Mouse (Mus musculus): ENCODE data around the gene Vmn2r104.

The Vmn2r104 gene

GRCm38 (mm10) chr17:20048236-20048635, at the start of gene Vmn2r104:
Gene Vmn2r104 (minus strand): TSS chr17:20048336.
- Histone ChIP-seq H3K4me3 (replicated peaks; ENCODE audit: low read length) (no peak within 1 kb of the TSS), H3K36me3 (ENCODE audit: insufficient read depth, low read length) (no peaks in the 10 kb centered on the region), H3K27me3 (ENCODE audit: insufficient read depth, low read length) (no peaks in the 10 kb centered on the region), H3K9me3 (ENCODE audit: low read length) (peaks cover 44% of the 10 kb centered on the region), H3K4me1 (replicated peaks; ENCODE audit: low read depth, low read length) (no peaks in the 10 kb centered on the region)
- no peak for TF ChIP-seq NANOG (IDR thresholded peaks at IDR 0.05; ENCODE audit: borderline replicate concordance, low read length)
- no peak for TF ChIP-seq CTCF (conservative IDR thresholded peaks at IDR 0.05; ENCODE audit: low read length)
- no peak for TF ChIP-seq POU5F1 (IDR thresholded peaks at IDR 0.05; ENCODE audit: borderline replicate concordance, low read length)

- no peaks in the 10 kb centered on the region for H3K4me1 ChIP-seq (replicated peaks; ENCODE audit: low read depth, low read length)
Measured at GRCm38 (mm10) chr17:20074090-20074489, 26.0 kb upstream of the Vmn2r104 start.

GRCm38 (mm10) chr17:20071656-20072396, 23.7 kb upstream of the Vmn2r104 start:
- no peak for TF ChIP-seq CTCF (conservative IDR thresholded peaks at IDR 0.05; ENCODE audit: low read length)
- no peak for TF ChIP-seq POU5F1 (IDR thresholded peaks at IDR 0.05; ENCODE audit: borderline replicate concordance, low read length)
- TF ChIP-seq NANOG (IDR thresholded peaks at IDR 0.05; ENCODE audit: borderline replicate concordance, low read length): no peak
- Histone ChIP-seq H3K4me3 (replicated peaks; ENCODE audit: low read length) (no peak overlapping the region), H3K36me3 (ENCODE audit: insufficient read depth, low read length) (no peaks in the 10 kb centered on the region), H3K27me3 (ENCODE audit: insufficient read depth, low read length) (no peaks in the 10 kb centered on the region), H3K9me3 (ENCODE audit: low read length) (no peaks in the 10 kb centered on the region), H3K4me1 (replicated peaks; ENCODE audit: low read depth, low read length) (no peaks in the 10 kb centered on the region)

More at GRCm38 (mm10) chr17:20074090-20074489, 26.0 kb upstream of the Vmn2r104 start:
- no peak for TF ChIP-seq NANOG (IDR thresholded peaks at IDR 0.05; ENCODE audit: borderline replicate concordance, low read length)
- TF ChIP-seq CTCF (conservative IDR thresholded peaks at IDR 0.05; ENCODE audit: low read length): no peak
- no peak for TF ChIP-seq POU5F1 (IDR thresholded peaks at IDR 0.05; ENCODE audit: borderline replicate concordance, low read length)
- Histone ChIP-seq H3K4me3 (replicated peaks; ENCODE audit: low read length) (no peak overlapping the region), H3K27me3 (ENCODE audit: insufficient read depth, low read length) (no peaks in the 10 kb centered on the region), H3K9me3 (ENCODE audit: low read length) (peaks cover 12% of the 10 kb centered on the region), H3K36me3 (ENCODE audit: insufficient read depth, low read length) (no peaks in the 10 kb centered on the region)
